Mouse (Mus musculus) heart, embryonic 11.5 days (tissue): ENCODE results near the gene Trem3. TPM values are rescaled to one million over a fixed set of nuclear protein-coding genes. Genes with fewer than 3 reads are reported as not detected.
A peak's percentile ranks its signal among the peaks of the same experiment; 100 is the strongest.

ENCODE experiments used
- ATAC-seq: fragments of 200-750 bp; cut with Nextera tagmentation; replicated peaks from 2 replicates; pipeline ENCODE4 v1.8.0; 2017; ENCODE audit warnings: moderate library complexity; ENCODE audit not compliant: insufficient number of reproducible peaks, low FRiP score, low TSS enrichment
- H3K27ac ChIP-seq: fragments of 300-500 bp; sonication (generic); 2 replicates; pipeline ENCODE4 v1.5.1; 2014; ENCODE audit warnings: mild to moderate bottlenecking, low read depth, low read length
- H3K27me3 ChIP-seq: fragments of 300-500 bp; sonication (generic); 2 replicates; pipeline ENCODE4 v1.6.1; 2014; ENCODE audit warnings: mild to moderate bottlenecking, low read length, mixed read lengths; ENCODE audit not compliant: control insufficient read depth, insufficient read depth
- H3K36me3 ChIP-seq: fragments of 300-500 bp; sonication (generic); 2 replicates; pipeline ENCODE4 v1.6.1; 2014; ENCODE audit warnings: mild to moderate bottlenecking, low read length, moderate library complexity, mixed read lengths; ENCODE audit not compliant: control insufficient read depth, insufficient read depth
- H3K4me1 ChIP-seq: fragments of 300-500 bp; sonication (generic); 2 replicates; pipeline ENCODE4 v1.6.1; 2014; ENCODE audit warnings: low read length; ENCODE audit not compliant: control insufficient read depth, insufficient read depth
- H3K4me2 ChIP-seq: fragments of 300-500 bp; sonication (generic); 2 replicates; pipeline ENCODE4 v1.6.1; 2014; ENCODE audit warnings: mild to moderate bottlenecking, moderate library complexity
- H3K4me3 ChIP-seq: fragments of 300-500 bp; sonication (generic); 2 replicates; pipeline ENCODE4 v1.5.1; 2014; ENCODE audit warnings: low read depth, low read length
- H3K9ac ChIP-seq: fragments of 300-500 bp; sonication (generic); 2 replicates; pipeline ENCODE4 v1.6.1; 2014; ENCODE audit warnings: mild to moderate bottlenecking, low read depth, low read length, moderate library complexity
- H3K9me3 ChIP-seq: fragments of 300-500 bp; sonication (generic); replicated peaks from 2 replicates; pipeline ENCODE4 v1.6.1; 2016; ENCODE audit warnings: low read length; ENCODE audit not compliant: control insufficient read depth
- WGBS: fragments of 180-500 bp; shearing (Covaris S2); extraction: QIAGEN DNeasy Blood & Tissue Kit; methylation state at CpG from one replicate; pipeline ENCODE4 v1.1.7; 2014; ENCODE audit not compliant: insufficient replicate concordance; 5-methylcytosine and 5-hydroxymethylcytosine counted together
- polyA plus RNA-seq: library from polyadenylated mRNA; unstranded; fragments of >200 nt; fragmentation: Nextera tagmentation; extraction: Ambion mirVana; gene quantifications from 2 replicates; pipeline ENCODE4 v1.2.1, GENCODE M21; 2014

Trem3 gene
- polyA plus RNA-seq, 1 experiment from 2014 or later, result not detected

DNA sequence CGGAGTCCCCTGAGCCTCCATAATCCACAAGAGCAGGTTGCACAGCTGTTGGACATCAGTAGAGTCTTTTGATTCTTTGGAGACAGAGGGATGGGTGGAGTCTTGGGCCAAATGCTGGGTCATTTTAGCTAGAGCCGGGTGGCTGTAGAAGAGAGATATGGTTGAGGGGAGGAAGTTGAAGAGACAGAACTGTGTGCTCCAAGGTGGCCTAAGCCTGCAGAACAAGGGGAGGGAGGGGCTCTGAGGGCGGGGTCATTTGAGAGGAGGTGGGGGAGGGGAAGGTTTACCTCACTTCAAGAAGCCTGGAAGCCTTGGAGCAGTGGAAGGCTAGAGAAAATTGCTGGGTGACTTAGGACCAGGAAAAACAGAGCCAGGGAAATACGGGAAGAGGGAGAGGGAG lies 51.6 kb downstream of the Trem3 start, which contains the start of gene Treml2:
Gene Treml2, plus strand, starts transcription at position 296 of the 400 bp plus-strand sequence.
- no peaks in the 10 kb centered on the region for H3K4me1 ChIP-seq
- no peaks in the 10 kb centered on the region for H3K27me3 ChIP-seq
- no peaks in the 10 kb centered on the region for H3K36me3 ChIP-seq
- 0 out of 2 replicates have a peak within 1 kb of the TSS, but pooled peaks have one; percentile 22 for H3K9ac ChIP-seq
- WGBS, result 17% methylated on average over 3 of the region's 4 CpGs
- H3K27ac ChIP-seq, result peak within 1 kb of the TSS; percentile 70
- ATAC-seq, result peak; percentile 87
- peak within 1 kb of the TSS; percentile 50 for H3K4me2 ChIP-seq
- H3K9me3 ChIP-seq, result no peaks in the 10 kb centered on the region
- peak within 1 kb of the TSS; percentile 21 for H3K4me3 ChIP-seq

DNA sequence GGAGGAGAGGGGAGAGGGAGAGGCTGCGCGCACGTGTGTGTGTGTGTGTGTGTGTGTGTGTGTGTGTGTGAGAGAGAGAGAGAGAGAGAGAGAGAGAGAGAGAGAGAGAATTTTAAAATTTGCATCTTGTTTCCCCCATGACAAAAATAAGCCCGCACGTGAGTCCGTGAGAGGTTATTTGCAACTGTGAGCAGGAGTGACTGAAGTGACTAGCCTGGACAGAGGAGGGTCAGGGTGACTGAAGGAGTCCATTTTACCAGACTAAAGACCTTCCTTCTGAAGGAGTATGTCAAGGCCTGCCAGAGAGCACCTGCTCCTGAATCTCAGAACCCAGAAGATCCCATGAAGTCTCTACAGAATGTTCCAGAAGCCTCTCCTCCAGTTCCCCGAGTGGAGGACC lies 52.2 kb downstream of the Trem3 start:
- no peak for ATAC-seq
- peak overlapping the region; percentile 50 for H3K4me2 ChIP-seq
- H3K4me1 ChIP-seq, result no peaks in the 10 kb centered on the region
- WGBS, result 40% methylated on average over 7 of the region's 7 CpGs
- H3K9me3 ChIP-seq, result no peaks in the 10 kb centered on the region
- 0 out of 2 replicates have a peak overlapping the region, but pooled peaks have one; percentile 22 for H3K9ac ChIP-seq
- H3K36me3 ChIP-seq, result no peaks in the 10 kb centered on the region
- no peaks in the 10 kb centered on the region for H3K27me3 ChIP-seq
- H3K27ac ChIP-seq, result peak overlapping the region; percentile 70
- peak overlapping the region; percentile 21 for H3K4me3 ChIP-seq

DNA sequence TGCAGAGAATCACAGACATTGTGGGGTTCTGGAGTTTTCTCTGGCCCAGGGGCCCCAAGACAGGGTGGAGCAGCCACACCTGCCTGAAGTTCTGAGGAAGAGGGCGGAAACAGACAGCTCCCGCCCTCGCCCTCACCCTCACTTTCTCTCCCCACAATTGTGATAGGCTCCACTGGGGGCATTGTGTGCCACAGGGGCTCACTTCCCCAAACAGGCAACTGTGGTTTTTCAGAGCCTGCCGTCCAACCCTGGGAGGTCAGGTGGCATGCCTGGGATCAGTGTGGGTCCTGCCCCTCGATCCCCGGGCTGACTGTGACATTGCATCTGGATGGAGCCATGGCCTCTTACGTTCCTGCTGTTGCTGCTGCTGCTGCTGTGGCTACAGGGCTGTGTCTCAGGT lies 52.6 kb downstream of the Trem3 start:
- H3K4me3 ChIP-seq, result peak overlapping the region; percentile 21
- H3K4me1 ChIP-seq, result no peaks in the 10 kb centered on the region
- no peak overlapping the region for H3K9ac ChIP-seq
- ATAC-seq, result no peak; the same call in 1 of the 2 replicates
- WGBS, result 62% methylated on average over 7 of the region's 7 CpGs
- no peaks in the 10 kb centered on the region for H3K27me3 ChIP-seq
- H3K9me3 ChIP-seq, result no peaks in the 10 kb centered on the region
- no peaks in the 10 kb centered on the region for H3K36me3 ChIP-seq
- H3K4me2 ChIP-seq, result peak overlapping the region; percentile 50
- peak overlapping the region; percentile 70 for H3K27ac ChIP-seq

DNA sequence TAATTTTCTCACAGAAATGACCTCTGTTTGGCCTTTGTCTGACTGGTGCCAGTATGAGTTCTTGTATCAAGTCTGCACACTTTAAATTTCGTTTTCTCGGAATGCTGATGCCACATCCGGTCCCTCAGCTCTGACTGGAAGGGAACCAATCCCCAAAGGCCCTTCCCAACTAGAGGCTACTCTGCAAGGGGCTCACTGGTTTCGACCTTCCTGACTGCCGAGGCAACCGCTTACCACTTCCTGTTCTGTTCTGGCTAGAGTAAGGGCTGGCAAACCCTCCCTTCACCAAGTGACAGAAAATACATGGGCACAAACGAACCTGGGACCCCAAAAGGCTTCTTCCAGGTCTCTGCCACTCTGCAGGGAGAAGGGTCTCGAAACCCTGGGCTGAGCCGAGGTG lies 53.3 kb downstream of the Trem3 start:
- Histone ChIP-seq H3K4me3 (peak overlapping the region; percentile 21), H3K27ac (no peak overlapping the region), H3K4me1 (no peaks in the 10 kb centered on the region), H3K4me2 (peak overlapping the region; percentile 50), H3K36me3 (no peaks in the 10 kb centered on the region), H3K9ac (no peak overlapping the region), H3K27me3 (no peaks in the 10 kb centered on the region), H3K9me3 (no peaks in the 10 kb centered on the region)
- no peak for ATAC-seq
- WGBS, result 69% methylated on average over 9 of the region's 9 CpGs

DNA sequence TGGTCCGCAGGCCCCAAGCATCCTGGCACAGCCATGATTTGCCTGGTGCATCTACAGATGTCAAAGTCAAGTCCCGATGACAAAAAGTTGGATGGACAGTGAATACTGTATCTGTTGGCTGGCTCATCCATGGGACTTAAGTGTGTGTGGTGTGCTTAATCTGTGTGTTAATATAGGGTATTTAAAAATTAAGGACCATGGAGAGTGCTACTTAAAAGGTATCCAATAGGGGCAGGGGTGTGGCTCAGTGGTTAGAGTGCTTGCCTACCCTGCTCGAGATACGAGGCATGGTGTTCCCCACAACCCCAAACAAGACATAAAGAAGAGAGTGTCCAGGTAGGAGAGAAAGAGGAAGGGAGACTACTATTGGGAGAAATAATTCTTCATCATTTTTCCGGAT lies 54.2 kb downstream of the Trem3 start:
- H3K36me3 ChIP-seq, result no peaks in the 10 kb centered on the region
- H3K4me2 ChIP-seq, result peak overlapping the region; percentile 50
- H3K4me3 ChIP-seq, result peak overlapping the region; percentile 21; the same call in 1 of the 2 replicates

More for the DNA sequence above, 54.2 kb downstream of the Trem3 start:
- ATAC-seq, result no peak
- Histone ChIP-seq H3K4me1 (no peaks in the 10 kb centered on the region), H3K27ac (no peak overlapping the region), H3K27me3 (no peaks in the 10 kb centered on the region), H3K9me3 (no peaks in the 10 kb centered on the region), H3K9ac (no peak overlapping the region)
- WGBS, result 82% methylated on average over 5 of the region's 5 CpGs

Other genes with a start within 250 kb of the Trem3 start
- gene 1700122O11Rik, start 209.5 kb upstream of the Trem3 start, polyA plus RNA-seq, result not detected in 2 replicates
- not detected in 2 replicates for gene 1700067P10Rik, start 158.5 kb upstream of the Trem3 start, polyA plus RNA-seq
- gene 9830107B12Rik, start 101.5 kb upstream of the Trem3 start, polyA plus RNA-seq, result not detected in 2 replicates
- not detected in 2 replicates for gene A530064D06Rik, start 80.5 kb upstream of the Trem3 start, polyA plus RNA-seq
- 0.13 and 0.20 TPM in 2 replicates for gene Trem1, start 15.0 kb upstream of the Trem3 start, polyA plus RNA-seq
- 0.69 and 0.79 TPM in 2 replicates for gene Treml4, start 16.5 kb downstream of the Trem3 start, polyA plus RNA-seq
- gene Treml2, start 51.7 kb downstream of the Trem3 start, polyA plus RNA-seq, result 0.66 and 0.79 TPM in 2 replicates
- gene B430306N03Rik, start 68.4 kb downstream of the Trem3 start, polyA plus RNA-seq, result 0.30 TPM in 1 of 2 replicates, not detected in the other
- 1.1 and 1.5 TPM in 2 replicates for gene Trem2, start 98.6 kb downstream of the Trem3 start, polyA plus RNA-seq
- gene Treml1, start 112.1 kb downstream of the Trem3 start, polyA plus RNA-seq, result 4.3 and 5.0 TPM in 2 replicates
- 16.9 and 19.6 TPM in 2 replicates for gene Nfya, start 162.1 kb downstream of the Trem3 start, polyA plus RNA-seq
- gene Oard1, start 162.2 kb downstream of the Trem3 start, polyA plus RNA-seq, result 47.4 and 48.0 TPM in 2 replicates
- 213 and 216 TPM in 2 replicates for gene Apobec2, start 185.2 kb downstream of the Trem3 start, polyA plus RNA-seq
- 2.1 TPM in 2 replicates for gene Tspo2, start 203.7 kb downstream of the Trem3 start, polyA plus RNA-seq
- 0.17 and 0.23 TPM in 2 replicates for gene Unc5cl, start 207.1 kb downstream of the Trem3 start, polyA plus RNA-seq